Mouse (Mus musculus) gastrocnemius, adult 8-10 months (tissue): Measurements from ENCODE around the gene St3gal4. TPM values are rescaled to one million over a fixed set of nuclear protein-coding genes. Genes with fewer than 3 reads are reported as not detected.

Experiments used
- DNase-seq, 2 experiments: peaks; one replicate each; pipeline ENCODE4 v3.0.0; 2022; ENCODE audit warnings: low spot score in 2 of 2
- total RNA-seq, 4 experiments: library from RNA; stranded (reverse); gene quantifications; 2 replicates each; pipeline ENCODE4 v1.2.4; 2022

St3gal4 gene
- total RNA-seq, 4 experiments from 2014 or later, result 3.5 to 5.7 (median 4.4) TPM

DNA sequence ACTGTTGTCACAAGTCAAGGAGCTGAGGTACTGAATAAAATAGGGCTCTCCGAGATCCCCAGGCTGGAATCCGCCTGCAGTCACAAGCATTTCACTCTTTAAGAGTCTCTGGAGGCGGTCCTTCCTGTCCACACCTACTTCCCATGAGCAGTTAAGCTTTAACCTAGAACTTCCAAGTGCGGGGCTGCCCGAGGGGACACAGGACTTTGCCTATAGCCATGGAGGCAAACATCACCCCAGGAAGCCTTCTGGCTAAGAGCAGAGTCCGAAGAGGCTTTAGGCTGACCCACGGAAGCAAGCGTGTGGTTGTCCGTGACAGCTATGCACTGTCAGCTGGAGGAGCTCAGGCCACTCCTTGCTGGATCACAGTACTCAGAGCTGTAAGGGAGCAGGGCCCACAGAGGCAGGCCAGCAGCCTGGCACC lies 9.9 kb upstream of the St3gal4 start:
- no peak for DNase-seq

DNA sequence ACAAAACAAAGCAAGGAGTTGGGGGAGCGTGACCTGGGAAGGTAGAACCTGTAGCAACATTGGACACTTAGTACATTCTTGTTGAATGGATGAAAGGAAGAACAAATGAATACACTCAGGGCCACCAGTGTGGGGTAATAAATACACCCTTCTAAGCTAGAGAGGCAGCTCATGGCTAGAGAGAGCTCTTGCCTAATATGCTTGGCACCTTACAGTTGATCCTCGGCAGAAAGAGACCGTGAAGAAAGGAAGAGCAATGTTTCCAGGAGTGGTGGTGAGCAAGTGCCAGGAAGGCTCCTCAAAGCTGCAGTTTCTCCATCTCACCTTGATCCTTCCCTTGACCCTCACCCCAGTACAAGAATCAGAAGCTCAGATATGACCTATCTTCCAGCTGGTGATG lies 9.5 kb upstream of the St3gal4 start:
- no peak for DNase-seq

DNA sequence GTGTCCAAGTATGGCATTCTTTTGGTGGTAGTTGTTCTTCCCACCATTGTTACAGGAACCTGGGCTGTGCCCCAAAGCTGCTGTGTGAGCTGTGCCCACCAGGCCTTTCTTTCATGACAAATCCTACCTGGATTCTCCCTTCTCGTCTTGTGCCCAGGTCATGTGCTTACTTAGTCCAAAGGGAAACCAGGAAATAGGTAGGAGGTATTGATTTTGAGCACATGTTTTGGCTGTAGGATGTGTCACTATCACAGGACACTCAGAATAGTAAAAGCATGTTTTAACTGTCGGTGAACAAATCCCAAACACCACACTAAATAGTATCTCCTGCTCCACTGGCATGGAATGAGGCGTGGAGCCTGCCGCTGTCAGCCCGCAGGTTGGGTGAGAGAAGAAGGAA lies 8.5 kb upstream of the St3gal4 start:
- no peak for DNase-seq

DNA sequence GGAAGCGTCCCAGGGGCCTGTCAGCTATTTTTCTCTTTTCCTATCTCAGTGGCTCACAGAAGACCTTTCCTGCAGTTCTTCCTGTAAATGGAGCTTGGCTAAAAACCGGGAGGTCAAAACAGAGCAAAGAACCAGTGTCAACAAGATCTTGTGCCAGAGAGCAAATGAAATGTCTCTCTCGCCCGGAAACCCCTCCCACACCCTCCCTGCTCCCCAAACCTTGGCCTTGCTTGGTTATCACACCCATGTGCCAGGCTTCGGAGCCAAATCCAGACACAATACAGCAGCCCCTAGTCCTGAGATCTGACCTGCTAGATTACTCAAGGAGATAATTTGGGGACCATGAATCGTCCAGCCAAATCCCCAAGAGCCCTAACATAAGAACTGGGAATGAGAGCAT lies 8.1 kb upstream of the St3gal4 start:
- DNase-seq, result no peak

DNA sequence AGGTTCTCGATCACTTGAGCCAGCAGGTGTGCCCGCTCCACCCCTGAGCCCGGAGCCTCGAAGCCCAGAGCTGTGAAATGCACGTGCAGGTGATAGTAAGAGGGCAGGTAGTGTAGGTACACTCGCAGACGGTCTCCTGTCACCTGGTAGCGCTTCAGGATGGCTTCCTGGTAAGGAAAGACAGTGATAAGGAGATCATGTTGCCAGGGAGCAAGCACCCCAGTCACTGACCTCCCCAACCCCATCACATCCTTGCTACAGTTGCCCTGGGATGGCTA lies 5.5 kb upstream of the St3gal4 start:
- no peak for DNase-seq

GRCm38 (mm10) chr9:35123804-35124677 lies 5.0 kb upstream of the St3gal4 start:
- no peak for DNase-seq

GRCm38 (mm10) chr9:35123456-35123803 lies 4.4 kb upstream of the St3gal4 start:
- no peak for DNase-seq

DNA sequence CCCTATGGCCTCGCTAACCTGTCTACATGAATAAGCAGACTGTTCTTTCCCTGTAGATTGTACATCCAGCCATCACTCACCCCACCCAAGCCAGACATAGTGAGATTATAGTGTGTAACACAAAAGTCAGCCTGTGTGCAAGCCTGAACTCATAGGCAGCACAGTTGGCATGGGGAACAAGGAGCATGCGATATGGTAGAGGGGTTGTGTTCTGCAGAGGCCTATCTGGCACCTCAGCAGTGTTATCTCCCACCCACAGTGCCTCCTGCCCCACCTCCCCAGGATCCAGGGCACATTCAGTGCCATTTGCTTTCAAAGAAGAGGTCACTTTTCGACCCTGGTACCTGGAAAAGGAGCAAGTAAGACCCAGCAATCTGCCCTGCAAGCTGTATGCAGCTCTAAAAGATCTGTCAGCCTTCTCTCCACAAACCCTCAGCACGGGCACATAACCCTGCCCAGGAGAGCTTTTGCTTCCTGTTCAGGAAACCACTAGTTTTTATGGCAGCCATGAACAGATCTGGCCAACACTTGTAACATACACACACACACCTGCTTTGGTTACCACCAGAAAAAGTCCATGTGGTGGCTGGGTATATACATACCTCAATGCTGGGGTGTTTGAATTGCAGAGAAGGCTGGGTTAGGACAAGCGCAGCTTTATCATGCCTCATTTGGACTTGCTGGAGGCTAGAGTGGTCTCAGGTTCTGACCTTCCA lies 3.6 kb upstream of the St3gal4 start:
- DNase-seq, result no peak

DNA sequence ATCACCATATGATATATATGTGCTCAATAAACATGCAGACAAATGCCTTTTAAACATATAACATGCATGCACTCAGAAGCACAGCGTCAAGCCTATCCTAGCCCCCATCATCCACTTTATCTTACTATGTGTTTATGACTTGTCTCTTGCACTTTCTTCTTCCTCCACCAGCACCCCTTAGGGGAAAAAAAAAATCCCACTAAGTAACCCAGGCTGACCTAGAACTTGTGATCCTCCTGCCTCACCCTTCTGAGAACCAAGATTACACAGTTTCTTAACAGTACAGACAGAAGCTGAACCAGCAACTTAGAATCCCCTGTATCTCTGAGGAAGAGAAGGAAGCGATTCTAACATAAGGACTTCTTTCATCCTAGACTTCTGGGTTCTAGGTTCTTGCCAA lies 505 bp downstream of the St3gal4 start:
- no peak for DNase-seq

DNA sequence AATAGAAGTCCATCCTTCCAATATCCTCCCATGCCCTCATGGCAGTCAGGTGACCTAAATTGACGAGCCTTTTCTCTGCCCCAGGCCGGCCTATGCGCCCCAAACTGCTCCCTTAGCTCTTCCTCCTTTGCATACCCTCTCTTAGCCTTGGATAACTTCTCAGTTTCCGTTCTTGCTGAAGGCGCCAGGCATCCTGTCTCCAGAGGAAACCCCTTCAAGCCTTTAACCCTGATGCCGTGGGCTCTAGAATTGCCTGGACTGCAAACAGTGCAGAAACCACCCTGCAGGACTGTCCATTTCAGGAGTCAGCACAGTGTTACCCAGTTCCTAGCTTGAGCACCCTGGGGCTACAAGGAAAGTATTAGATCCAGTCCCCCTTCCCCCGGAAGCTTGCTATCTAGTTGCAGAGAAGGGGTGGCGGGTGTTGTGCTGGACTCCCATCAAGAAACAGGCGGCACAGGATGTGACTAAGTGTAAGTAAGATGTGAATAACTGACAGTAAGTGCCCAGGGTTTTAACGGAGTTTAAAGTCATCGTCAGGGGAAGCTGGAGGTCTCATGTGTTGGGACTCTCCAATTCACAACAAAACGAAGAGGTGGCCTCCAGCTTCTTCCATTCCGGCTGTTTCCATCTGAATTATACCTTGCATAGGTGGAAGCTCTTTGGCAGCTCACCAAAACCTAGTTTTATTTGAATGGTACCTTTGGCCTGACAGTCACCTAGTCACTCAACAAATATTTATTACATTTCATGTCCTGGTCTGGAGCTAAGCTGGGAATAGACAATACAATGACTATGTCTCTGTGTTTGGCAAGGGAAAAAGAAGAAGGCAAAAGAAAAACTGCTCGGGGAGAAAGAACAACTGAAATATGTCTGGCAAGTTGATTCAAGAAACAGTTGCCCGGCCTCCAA lies 1.4 kb downstream of the St3gal4 start:
- peak in 1 of 2 experiments; percentile 24 for DNase-seq

DNA sequence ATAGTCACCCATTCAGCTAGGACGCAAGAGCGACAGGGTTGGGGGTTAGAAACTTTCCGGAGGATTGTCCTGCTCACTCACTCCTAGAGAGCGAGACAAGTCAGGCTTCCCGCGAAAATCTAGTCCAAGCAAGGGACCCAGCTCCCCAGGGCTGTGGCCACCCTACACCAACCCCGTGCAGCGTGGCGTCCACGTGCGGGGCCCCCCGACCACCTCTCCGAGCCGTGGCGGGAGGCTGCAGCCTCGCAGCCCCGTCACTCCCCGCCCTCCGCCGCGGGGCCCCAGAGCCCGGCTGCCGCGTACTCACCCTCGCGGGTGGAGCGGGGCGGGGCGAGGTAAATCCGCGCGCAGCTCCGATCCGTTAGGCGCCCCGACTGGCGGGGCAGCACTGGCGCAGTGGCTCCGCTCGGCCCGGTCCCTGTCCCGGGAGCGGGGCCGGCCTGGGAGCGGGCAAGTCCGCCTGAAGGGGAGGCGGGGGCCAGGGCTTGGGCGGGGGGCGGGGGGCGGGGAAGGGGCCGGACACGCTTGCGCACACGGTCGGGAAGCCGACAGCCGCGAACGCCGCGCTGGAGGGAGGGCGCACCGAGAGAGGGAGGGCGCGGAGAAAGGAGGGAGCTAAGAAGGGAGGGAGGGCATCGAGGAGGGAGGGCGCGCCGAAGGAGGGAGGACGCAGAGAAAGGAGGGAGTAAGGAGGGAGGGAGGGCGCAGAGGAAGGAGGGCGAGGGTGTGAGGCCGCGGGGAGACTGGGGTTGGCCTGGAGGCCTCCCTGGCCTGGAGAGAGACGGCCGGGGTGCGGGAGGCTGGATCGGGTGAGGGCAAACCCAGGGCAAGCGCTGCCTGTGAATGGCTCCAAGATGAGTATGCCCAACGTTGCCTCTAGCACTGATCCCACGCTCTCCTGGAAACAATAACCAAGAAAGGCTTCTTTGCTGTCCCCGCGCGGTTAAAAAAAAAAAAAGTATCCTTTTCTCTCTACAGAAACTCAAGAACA lies 2.4 kb downstream of the St3gal4 start:
- DNase-seq, result peak; percentile 50 to 69

DNA sequence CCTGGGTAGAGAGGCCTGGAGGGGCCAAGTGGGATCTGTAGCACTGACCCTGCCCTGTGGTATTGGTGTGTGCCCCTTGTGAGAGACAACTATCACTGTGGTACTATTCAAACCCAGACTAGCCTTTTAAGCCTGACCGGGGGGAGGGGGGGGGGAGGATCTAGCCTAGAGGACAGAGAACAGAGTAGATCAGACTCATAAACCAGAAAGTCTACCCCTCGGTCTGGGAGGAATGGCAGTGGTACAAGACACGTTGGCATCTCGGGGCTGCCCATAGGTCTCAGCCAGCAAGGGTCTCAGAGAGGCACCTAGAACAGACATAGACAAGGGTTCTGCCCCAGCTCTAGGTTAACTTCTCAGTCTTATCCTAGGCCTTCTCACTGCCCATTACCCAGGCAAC lies 3.3 kb downstream of the St3gal4 start:
- DNase-seq, result no peak

GRCm38 (mm10) chr9:35115299-35115698 lies 3.8 kb downstream of the St3gal4 start:
- DNase-seq, result no peak

GRCm38 (mm10) chr9:35114234-35114633 lies 4.8 kb downstream of the St3gal4 start:
- no peak for DNase-seq

- DNase-seq, result peak; percentile 43 to 72
Observed at GRCm38 (mm10) chr9:35111941-35112595, 7.0 kb downstream of the St3gal4 start.

- no peak for DNase-seq
Observed at GRCm38 (mm10) chr9:35111446-35111845, 7.6 kb downstream of the St3gal4 start.

DNA sequence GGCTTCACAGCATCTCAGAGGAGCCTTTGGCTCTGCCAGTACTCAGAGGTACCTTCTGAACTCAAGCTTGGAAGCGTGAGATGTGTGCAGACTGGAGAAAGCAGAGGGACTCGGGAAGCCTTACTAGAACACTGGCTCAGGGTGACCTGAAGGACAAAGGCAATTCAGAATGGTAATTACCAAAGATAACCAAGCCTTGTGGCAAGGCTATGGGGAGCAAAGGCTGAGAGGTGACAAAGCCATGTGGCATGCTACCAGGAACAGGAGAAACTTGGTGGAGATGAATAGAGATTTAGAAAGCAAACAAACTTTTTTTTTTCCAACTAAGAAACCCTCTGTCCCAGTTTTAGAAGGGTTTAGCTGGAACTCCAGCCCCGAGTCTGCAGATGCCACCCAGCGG lies 8.5 kb downstream of the St3gal4 start:
- no peak for DNase-seq

DNA sequence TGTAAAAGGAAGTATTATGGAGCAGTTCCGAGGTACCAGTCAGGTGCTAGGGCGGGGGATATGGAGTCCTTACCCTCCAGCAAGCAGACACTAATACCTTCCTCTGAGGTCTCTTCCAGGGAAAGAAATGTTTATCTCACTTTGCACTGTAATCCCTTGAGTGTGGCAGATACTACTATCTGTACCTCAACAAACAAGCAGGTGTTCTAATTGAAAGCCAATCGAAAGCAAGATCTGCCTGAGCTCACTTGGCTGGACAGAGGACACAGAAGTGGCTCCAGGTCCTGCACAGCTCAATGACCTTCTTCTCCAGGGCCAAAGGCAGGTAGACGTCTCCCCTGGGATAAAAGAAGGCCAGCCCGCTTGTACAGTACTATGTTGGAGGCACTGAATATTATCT lies 9.0 kb downstream of the St3gal4 start:
- DNase-seq, result no peak

GRCm38 (mm10) chr9:35108916-35109315 lies 10.2 kb downstream of the St3gal4 start:
- peak in 1 of 2 experiments; percentile 70 for DNase-seq

- no peak for DNase-seq
Observed at GRCm38 (mm10) chr9:35108066-35108465, 11.0 kb downstream of the St3gal4 start.
